ENCODE assay signal across 8 mouse cellular contexts in the genomic region with DNA sequence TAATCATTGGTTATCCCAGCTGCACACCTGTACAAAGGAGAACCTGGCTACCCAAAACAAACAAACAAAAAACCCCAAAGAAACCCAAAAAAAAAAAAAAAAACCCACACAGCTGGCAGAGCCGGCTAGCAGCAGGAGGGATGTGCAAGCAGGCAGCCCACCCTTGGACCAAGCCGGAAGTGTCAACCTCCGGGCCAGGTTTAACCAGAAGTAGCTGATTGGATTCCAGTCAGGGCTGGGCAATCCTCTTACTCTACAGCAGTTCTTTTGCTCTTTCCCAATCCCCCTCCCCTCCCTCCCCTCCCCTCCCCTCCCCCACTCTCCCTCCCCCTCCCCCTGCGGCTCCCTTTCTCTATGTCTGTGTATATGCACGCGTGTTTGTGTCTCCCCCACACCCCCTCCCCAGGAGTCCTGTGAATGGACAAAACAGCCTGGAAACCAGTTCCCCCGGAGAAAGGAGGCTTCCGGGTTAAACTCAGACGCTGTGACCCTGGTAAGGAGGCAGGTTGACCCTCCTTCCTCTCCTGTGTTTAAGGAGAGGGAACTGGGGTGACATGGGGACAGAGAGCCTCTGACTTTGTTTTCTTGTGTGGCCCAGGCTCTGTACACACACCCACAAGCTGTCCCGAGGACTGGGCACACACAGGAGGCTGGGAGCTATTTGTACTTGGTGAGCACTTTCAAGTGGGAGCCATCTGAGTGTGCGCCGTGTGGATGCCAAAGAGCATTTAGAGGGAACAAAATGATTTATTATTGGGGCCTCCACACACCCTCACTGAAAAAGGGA.
DNase-seq lines count a peak whose midpoint lies in the region; ATAC-seq lines count a peak whose summit lies in the region.

No protein-coding gene starts in this region.

- H3K27ac ChIP-seq in heart, embryonic 13.5 days (replicated peaks) = no peak overlapping the region
- peak overlapping the region; percentile 66; the same call in 1 of the 2 replicates for H3K27ac ChIP-seq in hindbrain, embryonic 10.5 days
- no peak overlapping the region for H3K27ac ChIP-seq in liver, embryonic 16.5 days (ENCODE audit: low read length)
- no peak overlapping the region for H3K27ac ChIP-seq in neural tube, embryonic 14.5 days (ENCODE audit: low read depth, low read length)

- peak overlapping the region; percentile 19; the same call in 1 of the 2 replicates for H3K9ac ChIP-seq in heart, embryonic 13.5 days
- H3K9ac ChIP-seq in liver, embryonic 16.5 days (ENCODE audit: low read depth, low read length) = no peak overlapping the region
- H3K9ac ChIP-seq in neural tube, embryonic 14.5 days (replicated peaks; ENCODE audit: low read depth, low read length) = no peak overlapping the region

- 13% methylated on average over 9 of the region's 12 CpGs for WGBS in heart, embryonic 13.5 days
- 10% methylated on average over 11 of the region's 12 CpGs for WGBS in hindbrain, embryonic 10.5 days
- 20% methylated on average over 11 of the region's 12 CpGs for WGBS in liver, embryonic 16.5 days (ENCODE audit: insufficient replicate concordance)
- 3% methylated on average over 10 of the region's 12 CpGs for WGBS in neural tube, embryonic 14.5 days

- no peak for ATAC-seq in heart, embryonic 13.5 days (ENCODE audit: extremely low read depth, insufficient number of reproducible peaks, low FRiP score, low TSS enrichment)
- no peak for ATAC-seq in liver, embryonic 16.5 days (ENCODE audit: low read depth)
- no peak; the same call in 1 of the 2 replicates for ATAC-seq in neural tube, embryonic 14.5 days (ENCODE audit: low read depth)

- H3K9me3 ChIP-seq in heart, embryonic 13.5 days = peaks cover 4% of the 10 kb centered on the region; the same call in 1 of the 2 replicates
- H3K9me3 ChIP-seq in hindbrain, embryonic 10.5 days = no peaks in the 10 kb centered on the region
- H3K9me3 ChIP-seq in liver, embryonic 16.5 days (replicated peaks; ENCODE audit: control insufficient read depth, low read length) = no peaks in the 10 kb centered on the region
- no peaks in the 10 kb centered on the region for H3K9me3 ChIP-seq in neural tube, embryonic 14.5 days (ENCODE audit: control insufficient read depth, low read length)

- H3K4me1 ChIP-seq in heart, embryonic 13.5 days = peaks cover 20% of the 10 kb centered on the region
- peaks cover 21% of the 10 kb centered on the region for H3K4me1 ChIP-seq in hindbrain, embryonic 10.5 days (replicated peaks)
- peaks cover 7% of the 10 kb centered on the region for H3K4me1 ChIP-seq in liver, embryonic 16.5 days (ENCODE audit: control insufficient read depth, low read depth, low read length)
- H3K4me1 ChIP-seq in neural tube, embryonic 14.5 days (ENCODE audit: control insufficient read depth, insufficient read depth, low read length) = 0 out of 2 replicates have a peak, but pooled peaks cover 4% of the 10 kb centered on the region

- H3K36me3 ChIP-seq in heart, embryonic 13.5 days = no peaks in the 10 kb centered on the region
- H3K36me3 ChIP-seq in hindbrain, embryonic 10.5 days = no peaks in the 10 kb centered on the region
- no peaks in the 10 kb centered on the region for H3K36me3 ChIP-seq in liver, embryonic 16.5 days (ENCODE audit: control insufficient read depth, insufficient read depth)
- H3K36me3 ChIP-seq in neural tube, embryonic 14.5 days (ENCODE audit: control insufficient read depth, insufficient read depth, low read length) = no peaks in the 10 kb centered on the region

- no peaks in the 10 kb centered on the region for H3K27me3 ChIP-seq in heart, embryonic 13.5 days (replicated peaks)
- H3K27me3 ChIP-seq in hindbrain, embryonic 10.5 days (ENCODE audit: insufficient read depth, poor library complexity, severe bottlenecking) = no peaks in the 10 kb centered on the region
- H3K27me3 ChIP-seq in liver, embryonic 16.5 days (ENCODE audit: control insufficient read depth, insufficient read depth, low read depth, low read length) = no peaks in the 10 kb centered on the region
- no peaks in the 10 kb centered on the region for H3K27me3 ChIP-seq in neural tube, embryonic 14.5 days (ENCODE audit: control insufficient read depth, insufficient read depth, low read length)

- peak overlapping the region; percentile 59 for H3K4me2 ChIP-seq in heart, embryonic 13.5 days
- peak overlapping the region; percentile 24 for H3K4me2 ChIP-seq in liver, embryonic 16.5 days (ENCODE audit: low read depth, low read length)
- H3K4me2 ChIP-seq in neural tube, embryonic 14.5 days (ENCODE audit: low read depth, low read length) = peak overlapping the region; percentile 24; the same call in 1 of the 2 replicates

- H3K4me3 ChIP-seq in heart, embryonic 13.5 days = peak overlapping the region; percentile 21
- peak overlapping the region; percentile 24 for H3K4me3 ChIP-seq in hindbrain, embryonic 10.5 days
- H3K4me3 ChIP-seq in liver, embryonic 16.5 days (ENCODE audit: low read depth, low read length) = no peak overlapping the region
- H3K4me3 ChIP-seq in neural tube, embryonic 14.5 days (ENCODE audit: low read depth, low read length) = no peak overlapping the region

- intact Hi-C loops in heart, postnatal 14 days (cut with DNase I) = no loop called here

- no peak for DNase-seq in heart, postnatal 14 days
- DNase-seq in hindbrain, embryonic 10.5 days (ENCODE audit: low spot score) = peak; percentile 39
- no peak for DNase-seq in cerebellum, adult 8-10 months
- DNase-seq in layer of hippocampus, adult 18-20 months (ENCODE audit: low spot score in 2 of 2) = no peak
- no peak for DNase-seq in Muller cell, postnatal 12 days (ENCODE audit: inconsistent ontology term)

Comparison
In these comparisons a context has a peak if more than half of its experiments do, and no peak if none do; other contexts are left out.
1. H3K4me3 ChIP-seq: peak in heart, embryonic 13.5 days (single experiment) and hindbrain, embryonic 10.5 days (single experiment); none in liver, embryonic 16.5 days (single experiment) and neural tube, embryonic 14.5 days (single experiment).
2. Peak in every context shown above with its lines, with median percentiles within 50 percentile points of each other: H3K4me2 ChIP-seq.